Mouse (Mus musculus) brain, embryonic 14.5 days (tissue): ENCODE measurements around the gene Kif24.

Experiments used
- CTCF ChIP-seq: fragments of 200-500 bp; IDR thresholded peaks from 2 replicates; pipeline ENCODE4 v1.5.1; 2012; ENCODE audit warnings: inconsistent platforms, mild to moderate bottlenecking, moderate library complexity, borderline replicate concordance; ENCODE audit not compliant: insufficient read depth, insufficient read length; ENCODE audit errors: extremely low read depth
- POLR2A ChIP-seq: fragments of 200-500 bp; IDR thresholded peaks from 2 replicates; pipeline ENCODE4 v1.6.1; 2012; ENCODE audit warnings: mild to moderate bottlenecking, inconsistent platforms, borderline replicate concordance; ENCODE audit not compliant: poor library complexity, insufficient read depth, insufficient read length, severe bottlenecking; ENCODE audit errors: extremely low read depth

- TF ChIP-seq POLR2A (no peak), CTCF (no peak)
Observed at GRCm38 (mm10) chr4:41369702-41370437, 94.8 kb downstream of the Kif24 start.
